Mouse (Mus musculus) testis, adult 2 months (tissue): ENCODE results near the gene Tigd2.
"Not testable (repeated sequence)": the region's sequence is repeated elsewhere in the genome, so short reads cannot be mapped to it uniquely, and the experiment has no call there.

ENCODE experiments used
- CTCF ChIP-seq: fragments of 200-500 bp; IDR thresholded peaks from 2 replicates; pipeline ENCODE4 v1.5.1; 2012; ENCODE audit warnings: low read depth, mild to moderate bottlenecking, inconsistent platforms, low read length, moderate library complexity; ENCODE audit not compliant: control insufficient read depth, insufficient read depth, insufficient replicate concordance
- POLR2A ChIP-seq: fragments of 200-500 bp; IDR thresholded peaks from 2 replicates; pipeline ENCODE4 v1.6.1; 2012; ENCODE audit warnings: low read depth, mild to moderate bottlenecking, inconsistent platforms, low read length, moderate library complexity; ENCODE audit not compliant: control insufficient read depth

GRCm38 (mm10) chr6:59194518-59194917 is 14.2 kb upstream of the Tigd2 start:
- not testable (repeated sequence) for TF ChIP-seq CTCF, POLR2A
